Mouse (Mus musculus): ENCODE data around the gene Rrad. TPM values are rescaled to one million over a fixed set of nuclear protein-coding genes. Genes with fewer than 3 reads are reported as not detected.

Rrad gene
- total and polyA plus RNA-seq, 3 experiments, result 123 to 414 (median 205) TPM

- Histone ChIP-seq H3K9ac (ENCODE audit: low read depth, low read length) (no peak overlapping the region), H3K27me3 (ENCODE audit: control insufficient read depth, insufficient read depth, low read length) (no peaks in the 10 kb centered on the region), H3K36me3 (ENCODE audit: control insufficient read depth, insufficient read depth, low read length) (no peaks in the 10 kb centered on the region; the same call in 1 of the 2 replicates), H3K4me1 (ENCODE audit: control insufficient read depth, insufficient read depth, low read length) (peaks cover 2% of the 10 kb centered on the region), H3K79me2 (replicated peaks; ENCODE audit: control insufficient read depth, insufficient read depth, low read length) (peaks cover 3% of the 10 kb centered on the region), H3K4me3 (no peak overlapping the region), H3K27ac (no peak overlapping the region)
- intact Hi-C loops (cut with DNase I), result no loop called here
- DNase-seq, result no peak
- no peak for TF ChIP-seq CTCF (IDR thresholded peaks at IDR 0.05)
- no peak for TF ChIP-seq POLR2A (IDR thresholded peaks at IDR 0.05; ENCODE audit: insufficient read depth, low read depth, low read length)
- TF ChIP-seq EP300 (IDR thresholded peaks at IDR 0.05; ENCODE audit: insufficient read depth, low read depth, low read length), result no peak
- 68% methylated on average over 21 of the region's 21 CpGs for WGBS
Measured at GRCm38 (mm10) chr8:104595773-104596536, 35.2 kb downstream of the Rrad start.

DNA sequence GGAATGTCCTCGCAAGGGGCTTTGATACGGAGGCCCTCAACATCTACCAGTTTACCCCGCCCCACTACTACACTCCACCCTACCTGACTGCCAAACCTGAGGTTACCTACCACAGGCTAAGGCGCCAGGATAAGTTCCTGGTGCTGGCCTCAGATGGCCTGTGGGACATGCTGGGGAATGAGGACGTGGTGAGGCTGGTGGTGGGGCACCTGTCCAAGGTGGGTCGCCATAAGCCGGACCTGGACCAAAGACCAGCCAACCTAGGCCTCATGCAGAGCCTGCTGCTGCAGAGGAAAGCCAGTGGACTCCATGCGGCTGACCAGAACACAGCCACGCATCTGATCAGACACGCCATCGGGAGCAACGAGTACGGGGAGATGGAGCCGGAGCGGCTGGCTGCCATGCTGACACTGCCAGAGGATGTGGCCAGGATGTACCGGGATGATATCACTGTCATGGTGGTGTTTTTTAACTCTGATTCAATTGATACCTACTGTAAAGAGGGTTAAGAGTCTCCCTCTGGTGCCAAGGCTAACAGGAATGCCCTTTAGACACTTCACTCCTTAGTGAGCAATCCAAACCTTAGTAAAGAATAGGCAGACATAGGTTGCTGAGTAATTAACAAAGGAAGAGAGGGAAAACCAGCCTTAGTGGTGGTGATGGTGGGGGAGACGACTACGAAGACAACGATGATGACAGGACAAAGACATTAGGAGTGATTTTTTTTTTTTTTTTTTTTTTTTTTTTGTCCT, 36.3 kb downstream of the Rrad start:
- peaks cover 3% of the 10 kb centered on the region for H3K79me2 ChIP-seq (replicated peaks; ENCODE audit: control insufficient read depth, insufficient read depth, low read length)
- H3K27ac ChIP-seq, result no peak overlapping the region
- TF ChIP-seq EP300 (IDR thresholded peaks at IDR 0.05; ENCODE audit: insufficient read depth, low read depth, low read length) (no peak), CTCF (IDR thresholded peaks at IDR 0.05) (no peak), POLR2A (IDR thresholded peaks at IDR 0.05; ENCODE audit: insufficient read depth, low read depth, low read length) (no peak)
- no peak overlapping the region for H3K9ac ChIP-seq (ENCODE audit: low read depth, low read length)
- no peaks in the 10 kb centered on the region; the same call in 1 of the 2 replicates for H3K36me3 ChIP-seq (ENCODE audit: control insufficient read depth, insufficient read depth, low read length)
- no peak overlapping the region for H3K4me3 ChIP-seq
- intact Hi-C loops (cut with DNase I), result no loop called here
- peaks cover 2% of the 10 kb centered on the region for H3K4me1 ChIP-seq (ENCODE audit: control insufficient read depth, insufficient read depth, low read length)
- 94% methylated on average over 19 of the region's 19 CpGs for WGBS
- DNase-seq, result no peak
- H3K27me3 ChIP-seq (ENCODE audit: control insufficient read depth, insufficient read depth, low read length), result no peaks in the 10 kb centered on the region

DNA sequence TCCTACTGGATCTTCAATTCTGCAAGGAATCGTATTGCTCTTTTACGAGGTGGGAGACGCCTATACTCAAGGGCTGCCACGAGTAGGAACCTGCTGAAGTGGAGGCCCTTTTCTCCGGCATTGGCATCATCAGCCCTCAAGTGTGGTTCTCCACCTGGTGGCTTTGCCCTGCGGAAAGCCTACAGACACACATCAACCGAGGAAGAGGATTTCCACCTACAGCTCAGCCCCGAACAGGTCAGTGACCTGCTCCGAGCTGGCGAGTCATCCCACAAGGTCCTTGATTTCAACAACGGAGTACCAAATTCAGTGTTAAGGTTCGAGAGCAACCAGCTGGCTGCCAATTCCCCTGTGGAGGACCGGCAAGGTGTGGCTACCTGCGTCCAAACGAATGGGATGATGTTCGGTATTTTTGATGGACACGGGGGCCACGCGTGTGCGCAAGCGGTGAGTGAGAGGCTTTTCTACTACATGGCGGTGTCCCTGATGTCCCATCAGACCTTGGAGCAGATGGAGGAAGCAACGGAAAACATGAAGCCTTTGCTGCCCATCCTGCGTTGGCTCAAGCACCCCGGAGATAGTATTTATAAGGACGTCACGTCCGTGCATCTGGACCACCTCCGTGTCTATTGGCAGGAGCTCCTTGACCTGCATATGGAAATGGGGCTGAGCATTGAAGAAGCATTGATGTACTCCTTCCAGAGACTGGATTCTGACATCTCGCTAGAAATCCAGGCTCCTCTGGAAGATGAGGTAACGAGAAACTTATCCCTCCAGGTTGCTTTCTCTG, 37.4 kb downstream of the Rrad start:
- 94% methylated on average over 31 of the region's 31 CpGs for WGBS
- H3K36me3 ChIP-seq (ENCODE audit: control insufficient read depth, insufficient read depth, low read length), result no peaks in the 10 kb centered on the region; the same call in 1 of the 2 replicates
- peaks cover 3% of the 10 kb centered on the region for H3K79me2 ChIP-seq (replicated peaks; ENCODE audit: control insufficient read depth, insufficient read depth, low read length)
- H3K27ac ChIP-seq, result no peak overlapping the region
- H3K27me3 ChIP-seq (ENCODE audit: control insufficient read depth, insufficient read depth, low read length), result no peaks in the 10 kb centered on the region
- intact Hi-C loops (cut with DNase I), result no loop called here
- peaks cover 2% of the 10 kb centered on the region for H3K4me1 ChIP-seq (ENCODE audit: control insufficient read depth, insufficient read depth, low read length)
- no peak overlapping the region for H3K9ac ChIP-seq (ENCODE audit: low read depth, low read length)
- no peak overlapping the region for H3K4me3 ChIP-seq
- DNase-seq, result no peak
- TF ChIP-seq CTCF (IDR thresholded peaks at IDR 0.05) (no peak), POLR2A (IDR thresholded peaks at IDR 0.05; ENCODE audit: insufficient read depth, low read depth, low read length) (no peak), EP300 (IDR thresholded peaks at IDR 0.05; ENCODE audit: insufficient read depth, low read depth, low read length) (no peak)

GRCm38 (mm10) chr8:104592566-104592965, 38.6 kb downstream of the Rrad start:
- Histone ChIP-seq H3K4me1 (ENCODE audit: control insufficient read depth, insufficient read depth, low read length) (peaks cover 2% of the 10 kb centered on the region), H3K9ac (ENCODE audit: low read depth, low read length) (0 out of 2 replicates have a peak overlapping the region, but pooled peaks have one; percentile 14), H3K4me3 (no peak overlapping the region; the same call in 1 of the 2 replicates), H3K36me3 (ENCODE audit: control insufficient read depth, insufficient read depth, low read length) (no peaks in the 10 kb centered on the region; the same call in 1 of the 2 replicates), H3K27ac (no peak overlapping the region; the same call in 1 of the 2 replicates), H3K79me2 (replicated peaks; ENCODE audit: control insufficient read depth, insufficient read depth, low read length) (peaks cover 3% of the 10 kb centered on the region), H3K27me3 (ENCODE audit: control insufficient read depth, insufficient read depth, low read length) (no peaks in the 10 kb centered on the region)
- intact Hi-C loops (cut with DNase I), result no loop called here
- DNase-seq, result no peak
- TF ChIP-seq EP300 (IDR thresholded peaks at IDR 0.05; ENCODE audit: insufficient read depth, low read depth, low read length) (no peak), CTCF (IDR thresholded peaks at IDR 0.05) (no peak), POLR2A (IDR thresholded peaks at IDR 0.05; ENCODE audit: insufficient read depth, low read depth, low read length) (no peak)
- WGBS, result 68% methylated on average over 6 of the region's 6 CpGs

DNA sequence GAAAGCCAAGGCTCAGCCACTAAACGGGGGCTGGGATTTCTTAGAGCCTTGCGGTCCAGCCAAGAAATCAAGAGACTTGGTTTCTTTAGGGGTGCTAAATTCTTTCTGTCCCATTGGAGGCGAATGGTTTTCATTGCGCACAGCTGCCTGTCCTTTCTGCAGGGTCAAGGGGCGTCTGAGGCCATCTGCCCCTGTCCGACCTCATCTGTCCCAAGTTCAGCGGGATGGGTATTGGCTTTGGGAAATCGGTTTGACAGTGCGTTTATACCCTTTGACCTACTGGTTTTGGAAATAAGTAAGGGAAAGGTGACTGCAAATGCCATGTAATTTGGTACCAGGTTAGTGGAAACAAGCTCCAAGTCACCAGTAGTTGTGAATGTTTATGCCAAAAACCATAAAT, 39.3 kb downstream of the Rrad start:
- H3K27ac ChIP-seq, result peak overlapping the region; percentile 90
- H3K79me2 ChIP-seq (replicated peaks; ENCODE audit: control insufficient read depth, insufficient read depth, low read length), result peaks cover 3% of the 10 kb centered on the region
- WGBS, result 4% methylated on average over 9 of the region's 9 CpGs
- no peaks in the 10 kb centered on the region; the same call in 1 of the 2 replicates for H3K36me3 ChIP-seq (ENCODE audit: control insufficient read depth, insufficient read depth, low read length)
- H3K9ac ChIP-seq (ENCODE audit: low read depth, low read length), result peak overlapping the region; percentile 79
- H3K4me1 ChIP-seq (ENCODE audit: control insufficient read depth, insufficient read depth, low read length), result peaks cover 2% of the 10 kb centered on the region
- intact Hi-C loops (cut with DNase I), result no loop called here
- no peaks in the 10 kb centered on the region for H3K27me3 ChIP-seq (ENCODE audit: control insufficient read depth, insufficient read depth, low read length)
- DNase-seq, result no peak
- TF ChIP-seq EP300 (IDR thresholded peaks at IDR 0.05; ENCODE audit: insufficient read depth, low read depth, low read length) (0 out of 2 replicates have a peak, but pooled peaks have one; percentile 22), CTCF (IDR thresholded peaks at IDR 0.05) (no peak)
- peak overlapping the region; percentile 91 for H3K4me3 ChIP-seq
